Mouse (Mus musculus): ENCODE data around the gene Npr1.

Gene Npr1

GRCm38 (mm10) chr3:90440756-90441155, 24.9 kb downstream of the Npr1 start:
- DNase-seq (ENCODE audit: low read depth, low spot score), result no peak

GRCm38 (mm10) chr3:90437131-90437530, 28.5 kb downstream of the Npr1 start:
- peak; percentile 97 for DNase-seq (ENCODE audit: low read depth, low spot score)

- DNase-seq (ENCODE audit: low read depth, low spot score), result no peak
Observed at GRCm38 (mm10) chr3:90434073-90434730, 31.5 kb downstream of the Npr1 start.

GRCm38 (mm10) chr3:90433381-90434020, 32.2 kb downstream of the Npr1 start, which contains the start of gene Ints3:
Ints3 (minus strand) TSS chr3:90433622.
- DNase-seq (ENCODE audit: low read depth, low spot score), result peak; percentile 100

- peak; percentile 67 for DNase-seq (ENCODE audit: low read depth, low spot score)
Observed at GRCm38 (mm10) chr3:90432811-90433219, 32.9 kb downstream of the Npr1 start.

GRCm38 (mm10) chr3:90432348-90432747, 33.3 kb downstream of the Npr1 start:
- DNase-seq (ENCODE audit: low read depth, low spot score), result no peak

- DNase-seq (ENCODE audit: low read depth, low spot score), result peak; percentile 89
Observed at GRCm38 (mm10) chr3:90429576-90429975, 36.1 kb downstream of the Npr1 start.

- DNase-seq (ENCODE audit: low read depth, low spot score), result no peak
Observed at GRCm38 (mm10) chr3:90428186-90428585, 37.5 kb downstream of the Npr1 start.

- no peak for DNase-seq (ENCODE audit: low read depth, low spot score)
Observed at GRCm38 (mm10) chr3:90427574-90427973, 38.1 kb downstream of the Npr1 start.

GRCm38 (mm10) chr3:90425499-90425898, 40.2 kb downstream of the Npr1 start:
- peak; percentile 72 for DNase-seq (ENCODE audit: low read depth, low spot score)

GRCm38 (mm10) chr3:90423549-90423948, 42.1 kb downstream of the Npr1 start:
- no peak for DNase-seq (ENCODE audit: low read depth, low spot score)

GRCm38 (mm10) chr3:90420696-90421095, 45.0 kb downstream of the Npr1 start:
- no peak for DNase-seq (ENCODE audit: low read depth, low spot score)

GRCm38 (mm10) chr3:90413011-90413396, 52.7 kb downstream of the Npr1 start:
- peak; percentile 13 for DNase-seq (ENCODE audit: low read depth, low spot score)

- peak; percentile 48 for DNase-seq (ENCODE audit: low read depth, low spot score)
Observed at GRCm38 (mm10) chr3:90412312-90413010, 53.2 kb downstream of the Npr1 start.

- no peak for DNase-seq (ENCODE audit: low read depth, low spot score)
Observed at GRCm38 (mm10) chr3:90408721-90409120, 56.9 kb downstream of the Npr1 start.

- no peak for DNase-seq (ENCODE audit: low read depth, low spot score)
Observed at GRCm38 (mm10) chr3:90406414-90406813, 59.3 kb downstream of the Npr1 start.

- no peak for DNase-seq (ENCODE audit: low read depth, low spot score)
Observed at GRCm38 (mm10) chr3:90404609-90405008, 61.1 kb downstream of the Npr1 start.

GRCm38 (mm10) chr3:90404121-90404520, 61.5 kb downstream of the Npr1 start:
- DNase-seq (ENCODE audit: low read depth, low spot score), result no peak

- DNase-seq (ENCODE audit: low read depth, low spot score), result no peak
Observed at GRCm38 (mm10) chr3:90400993-90401392, 64.7 kb downstream of the Npr1 start.
